Mouse (Mus musculus): ENCODE results near the gene Gramd4.

DNA sequence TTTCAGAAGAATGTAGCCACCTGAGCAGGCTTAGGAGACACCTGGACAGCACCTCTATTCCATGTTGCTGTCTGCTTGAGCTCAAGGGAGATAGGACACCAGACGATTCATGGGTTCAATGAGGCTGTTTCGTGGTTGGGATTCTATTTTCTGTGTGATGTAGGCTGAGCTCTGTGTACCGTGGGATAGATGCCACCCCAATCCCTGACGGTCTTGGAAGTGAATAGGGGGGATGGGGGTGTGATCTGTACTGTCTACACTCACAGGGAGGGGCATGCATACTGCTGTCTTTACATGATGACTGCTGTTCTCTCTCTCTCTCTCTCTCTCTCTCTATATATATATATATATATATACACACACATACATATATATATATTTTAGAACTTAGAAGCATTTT lies 7.9 kb downstream of the Gramd4 start:
- TF ChIP-seq EP300 (IDR thresholded peaks at IDR 0.05; ENCODE audit: low read depth) (no peak), CTCF (IDR thresholded peaks at IDR 0.05; ENCODE audit: low read depth) (no peak)

All from heart, postnatal 0 days (tissue).